Mouse (Mus musculus) embryonic fibroblast, embryonic 13.5 days (primary cell): ENCODE data around the gene Cldnd2.

Source experiments
- CTCF ChIP-seq: IDR thresholded peaks from 2 replicates; pipeline ENCODE4 v1.5.1; 2011; ENCODE audit warnings: mild to moderate bottlenecking, control low read depth, low read length, moderate library complexity, borderline replicate concordance; ENCODE audit not compliant: insufficient read depth
- POLR2A ChIP-seq: IDR thresholded peaks from 2 replicates; pipeline ENCODE4 v1.6.1; 2011; ENCODE audit warnings: low read depth, mild to moderate bottlenecking, control low read depth, low read length, moderate library complexity

DNA sequence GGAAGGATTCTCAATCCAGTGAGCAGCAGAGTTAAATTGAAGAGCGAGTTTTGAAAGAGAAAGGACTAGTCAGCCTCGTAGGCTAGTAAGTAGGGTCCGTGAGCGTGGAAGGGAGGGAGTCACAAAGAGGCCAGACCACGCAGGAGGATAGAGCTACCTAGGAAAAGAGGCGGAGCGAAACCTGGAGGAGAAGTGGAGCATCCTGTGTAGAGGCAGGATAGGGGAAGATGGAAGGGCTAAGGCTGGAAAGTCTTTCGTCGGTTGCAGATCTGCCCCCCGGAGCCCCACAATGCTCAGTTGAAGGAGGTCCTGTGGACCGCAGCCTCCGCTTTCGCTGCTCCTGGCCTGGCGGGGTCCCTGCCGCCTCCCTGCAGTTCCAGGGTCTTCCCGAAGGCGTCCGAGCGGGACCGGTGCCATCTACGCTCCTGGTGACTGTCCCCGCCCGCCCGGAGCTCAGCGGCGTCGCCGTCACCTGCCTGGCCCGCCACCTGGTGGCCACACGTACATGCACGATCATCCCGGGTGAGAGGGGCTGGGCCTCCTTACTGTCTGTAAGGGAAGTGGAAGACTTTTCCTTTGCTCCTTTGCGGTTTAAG, 25.6 kb downstream of the Cldnd2 start:
- TF ChIP-seq CTCF: peak; percentile 95
- TF ChIP-seq POLR2A: no peak
